Mouse (Mus musculus): ENCODE results near the gene Ndufaf8.

Gene Ndufaf8

DNA sequence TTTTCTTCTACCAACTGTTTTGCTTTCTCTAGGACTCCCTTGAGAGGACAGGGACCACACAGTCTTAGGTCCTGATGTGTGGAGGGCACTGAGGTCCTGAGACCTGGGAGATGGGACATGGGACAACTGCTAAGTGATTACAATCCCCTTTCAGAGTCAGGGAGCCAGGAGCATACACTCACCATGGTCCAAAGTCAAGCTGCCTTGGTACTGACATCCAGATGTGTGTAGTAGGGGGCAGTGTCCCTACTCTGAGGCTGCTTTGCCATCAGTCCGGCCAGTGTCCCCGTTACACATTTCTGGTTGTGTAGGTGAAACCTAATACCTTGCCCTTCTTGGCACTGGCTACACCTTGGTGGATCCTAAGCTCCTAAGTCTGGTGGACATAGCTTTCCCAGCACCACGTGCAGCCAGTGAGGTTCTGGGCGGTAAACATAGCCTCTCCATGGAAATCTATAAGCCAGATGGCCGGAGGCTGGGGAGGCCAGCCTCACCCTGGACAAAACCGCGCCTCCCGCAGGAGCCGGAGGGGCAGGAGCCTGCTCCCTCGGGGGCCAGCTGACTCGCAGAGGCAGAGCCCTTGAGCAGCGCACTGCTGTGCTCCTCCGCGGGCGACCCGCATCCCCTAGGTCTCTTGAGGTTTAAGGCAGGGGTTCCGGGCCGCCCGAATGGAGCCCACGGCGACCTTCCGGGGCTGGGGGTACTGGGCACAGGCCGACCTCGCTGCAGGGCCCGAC lies 12.7 kb upstream of the Ndufaf8 start:
- no peak for DNase-seq (ENCODE audit: extremely low read depth, low read depth, low spot score)

DNA sequence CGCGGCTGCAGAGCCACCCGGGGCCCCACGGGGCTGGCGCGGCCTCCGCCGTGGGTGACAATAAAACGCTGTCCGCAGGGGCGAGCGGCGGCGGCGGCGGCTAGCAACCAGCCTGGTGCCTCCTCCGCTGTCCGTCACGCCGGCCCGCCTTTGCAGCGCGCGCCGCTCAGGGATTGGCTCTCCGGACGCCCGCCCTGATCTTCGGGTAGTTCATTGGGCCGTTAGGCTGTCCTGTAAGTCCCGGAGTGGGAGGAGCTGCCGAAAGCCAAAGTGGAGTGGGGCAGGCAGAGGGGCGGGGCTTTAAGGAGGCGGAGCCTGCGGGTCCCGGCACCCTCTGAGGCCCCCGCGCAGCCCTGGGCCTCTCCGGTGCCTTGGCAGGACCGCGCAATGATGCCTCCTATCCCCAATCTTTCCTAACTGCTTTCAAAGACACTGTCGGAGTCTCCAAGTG lies 12.0 kb upstream of the Ndufaf8 start, which contains the start of gene Cep131:
Gene Cep131 (minus strand): TSS at position 126 of the 451 bp plus-strand sequence.
- peak; percentile 61 for DNase-seq (ENCODE audit: extremely low read depth, low read depth, low spot score)

DNA sequence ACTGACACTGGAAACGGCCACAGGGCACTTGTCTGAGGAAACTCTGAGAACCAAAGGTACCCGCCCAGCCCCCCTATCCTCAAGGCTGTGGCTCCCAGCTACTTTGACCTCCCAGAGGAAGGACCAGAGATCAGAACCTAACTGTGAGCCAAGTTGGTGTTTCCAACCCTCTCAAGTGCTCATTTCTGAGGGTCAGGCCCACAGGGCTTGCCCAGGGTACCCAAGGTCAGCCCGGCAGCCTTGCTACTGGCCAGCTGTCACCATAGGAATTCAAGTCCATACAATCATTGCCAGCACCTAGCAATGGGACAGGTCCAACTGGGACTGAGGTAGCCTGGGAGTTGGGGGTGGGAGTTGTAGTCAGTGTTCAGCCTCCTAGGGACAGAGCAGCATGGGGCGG lies 8.1 kb upstream of the Ndufaf8 start:
- DNase-seq (ENCODE audit: extremely low read depth, low read depth, low spot score), result no peak

DNA sequence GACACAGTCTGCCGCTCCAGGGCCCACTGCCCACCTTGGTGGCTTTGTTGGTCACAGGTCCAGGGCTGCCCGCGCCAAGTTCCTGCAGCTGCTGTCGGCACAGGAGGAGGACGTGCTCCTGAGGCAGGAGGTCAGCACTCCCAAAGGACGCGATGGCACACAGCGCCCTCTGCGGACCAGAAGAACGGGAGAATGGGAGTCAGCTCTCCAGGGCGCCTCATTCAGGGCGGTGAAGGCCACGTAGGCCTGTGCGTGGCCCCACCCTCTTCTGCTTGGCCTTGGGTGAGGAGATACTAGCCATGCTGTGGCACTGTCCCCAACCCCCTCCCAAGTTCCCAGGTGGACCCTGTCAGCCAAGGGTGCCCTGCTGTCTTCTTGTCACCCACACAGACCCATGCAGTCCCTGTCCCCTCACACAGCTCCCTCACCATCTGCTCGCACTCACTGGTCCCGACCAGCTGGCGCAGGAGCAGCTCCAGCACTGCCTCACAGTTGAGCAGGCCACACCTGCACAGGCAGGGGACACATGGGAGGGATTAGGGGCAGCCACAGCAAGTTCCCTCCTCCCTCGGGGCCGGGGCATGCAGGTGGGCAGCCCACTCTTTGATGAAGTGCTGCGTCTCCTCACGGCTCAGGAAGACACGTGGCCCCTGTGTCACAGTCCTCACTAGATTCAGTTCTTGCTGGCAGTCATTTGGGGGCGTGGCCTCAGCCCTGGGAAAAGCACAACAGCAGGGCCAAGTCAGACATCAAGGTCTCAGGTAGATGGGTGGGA lies 5.7 kb upstream of the Ndufaf8 start:
- no peak for DNase-seq (ENCODE audit: extremely low read depth, low read depth, low spot score)

DNA sequence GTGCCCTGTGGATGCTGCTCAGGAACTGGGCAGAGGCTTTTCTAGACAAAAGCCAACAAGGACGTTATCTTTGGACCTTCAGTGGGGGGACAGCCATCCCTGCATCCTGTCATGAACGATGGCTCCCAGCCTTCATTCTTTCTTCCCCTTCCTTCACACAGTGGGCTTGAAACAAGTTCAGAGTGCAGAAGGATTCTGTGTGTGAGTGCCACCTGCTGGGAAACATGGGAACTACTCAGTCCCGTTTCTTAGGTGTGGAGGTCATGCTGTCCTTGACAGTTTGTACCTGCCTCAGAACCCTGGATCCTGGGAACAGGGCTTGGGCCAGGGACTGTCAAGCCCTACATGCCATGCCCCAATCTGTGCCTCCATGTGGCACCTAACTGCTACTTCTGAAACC lies 2.3 kb downstream of the Ndufaf8 start:
- DNase-seq (ENCODE audit: extremely low read depth, low read depth, low spot score), result no peak

DNA sequence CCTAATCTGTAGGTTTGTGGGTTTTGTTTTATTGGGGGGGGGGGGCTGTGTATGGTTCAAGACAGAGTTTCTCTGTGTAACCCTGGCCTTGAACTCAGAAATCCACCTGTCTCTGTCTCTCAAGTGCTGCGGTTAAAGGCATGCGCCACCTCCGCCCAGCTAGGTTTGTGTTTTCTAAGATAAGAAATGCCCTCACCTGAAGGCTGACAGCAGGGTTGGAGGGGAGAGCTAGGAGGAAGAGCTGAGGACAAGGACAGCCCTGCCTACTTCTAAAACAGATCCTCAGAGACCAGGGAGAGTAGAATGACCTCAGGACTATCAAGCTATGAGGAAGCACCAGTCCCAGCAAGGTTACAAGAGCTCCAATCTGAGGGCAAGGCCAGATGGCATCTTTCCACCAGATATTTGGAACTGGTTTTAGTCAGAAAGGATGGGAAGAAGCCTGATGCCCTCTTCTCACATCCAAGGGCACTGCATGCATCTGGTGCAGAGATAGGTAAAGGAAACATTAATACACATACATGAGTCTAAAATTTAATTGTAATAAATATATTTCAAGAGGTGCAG lies 4.8 kb downstream of the Ndufaf8 start:
- DNase-seq (ENCODE audit: extremely low read depth, low read depth, low spot score), result no peak

DNA sequence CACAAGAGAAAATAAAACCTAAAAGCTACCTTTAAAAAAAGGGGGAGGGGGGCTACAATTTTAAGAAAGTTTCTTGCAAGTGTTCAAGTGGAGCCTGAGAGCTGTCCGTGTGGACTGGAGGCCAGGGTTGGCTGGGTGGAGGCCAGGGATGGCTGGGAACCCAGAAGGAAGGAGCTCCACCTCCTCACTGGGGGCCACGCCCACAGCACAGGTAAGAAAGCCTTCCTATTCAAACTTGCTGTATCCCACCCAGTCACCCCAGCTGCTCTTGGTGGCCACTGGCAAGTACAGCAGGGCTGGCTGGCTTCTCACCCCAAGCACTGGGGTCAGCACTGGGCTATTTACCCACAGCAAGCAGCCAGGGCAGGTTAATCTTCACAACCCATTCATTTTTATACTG lies 8.3 kb downstream of the Ndufaf8 start:
- DNase-seq (ENCODE audit: extremely low read depth, low read depth, low spot score), result no peak

DNA sequence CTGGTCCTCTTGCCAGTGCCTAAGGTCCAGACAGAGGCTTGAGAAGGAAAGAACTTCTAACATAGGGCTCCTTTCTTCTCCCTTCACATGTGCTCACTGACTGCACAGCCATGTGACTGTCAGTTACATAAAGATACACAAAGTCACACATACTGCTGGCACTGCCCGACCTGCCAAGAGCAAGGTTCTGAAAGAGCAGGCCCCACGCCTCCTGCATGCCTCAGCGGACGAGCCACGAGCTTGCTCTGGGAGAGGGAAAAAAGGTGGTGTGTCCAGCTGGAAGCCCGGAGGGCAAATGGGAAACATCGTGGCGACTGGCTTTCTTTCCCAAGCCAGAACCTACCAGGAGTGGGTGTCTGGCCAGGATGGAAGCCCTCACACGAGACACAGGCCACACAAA lies 9.1 kb downstream of the Ndufaf8 start:
- no peak for DNase-seq (ENCODE audit: extremely low read depth, low read depth, low spot score)

DNA sequence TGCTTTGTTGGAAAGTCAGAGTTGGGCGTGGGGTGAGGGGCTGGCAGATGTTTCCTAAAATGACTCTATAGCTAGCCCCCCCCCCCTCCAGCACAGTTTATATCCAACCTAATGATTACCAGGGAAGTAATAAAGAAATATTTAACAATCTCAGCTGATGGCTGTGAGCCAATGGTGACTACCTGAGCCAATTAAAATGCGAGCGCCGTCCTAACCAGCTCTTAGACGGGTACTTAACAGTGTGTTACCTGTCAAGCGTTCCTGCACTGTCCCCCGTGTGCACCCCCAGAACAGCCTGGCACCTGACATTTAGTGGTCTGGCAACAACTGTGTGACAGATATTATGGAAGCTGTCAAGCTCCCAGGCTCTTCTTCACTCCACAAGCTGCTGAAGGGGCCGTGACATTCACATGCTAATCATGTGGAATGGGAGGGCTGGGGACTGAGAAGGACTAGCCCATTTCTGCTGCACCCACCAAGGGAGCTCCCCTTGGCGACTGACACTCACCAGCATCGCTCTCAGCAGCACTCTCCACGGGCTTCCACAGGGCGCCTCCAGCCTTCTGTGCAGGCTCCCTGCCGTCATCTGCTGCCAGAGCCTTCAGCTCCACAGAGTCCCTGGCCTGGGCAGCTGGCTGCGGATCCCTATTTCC lies 11.0 kb downstream of the Ndufaf8 start:
- no peak for DNase-seq (ENCODE audit: extremely low read depth, low read depth, low spot score)

DNA sequence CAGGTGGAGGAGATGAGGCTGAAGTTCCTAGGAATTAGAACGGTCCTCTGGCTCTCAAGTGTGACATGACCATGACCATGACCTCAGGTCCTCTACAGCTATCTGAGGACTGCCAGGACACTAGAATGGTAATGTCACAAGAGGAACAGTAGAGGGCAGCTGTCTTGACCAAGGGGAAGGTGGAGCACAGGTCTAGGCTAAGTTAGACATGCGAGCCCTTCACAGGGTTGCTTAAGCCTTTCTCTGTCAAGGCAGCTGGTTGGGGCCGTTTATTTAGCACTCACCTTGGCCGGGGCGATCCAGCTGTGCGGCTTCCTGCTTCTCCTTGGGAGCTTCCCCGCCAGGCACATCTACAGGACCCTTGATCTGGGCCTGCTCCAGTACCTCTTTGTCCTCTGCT lies 11.8 kb downstream of the Ndufaf8 start:
- no peak for DNase-seq (ENCODE audit: extremely low read depth, low read depth, low spot score)

DNA sequence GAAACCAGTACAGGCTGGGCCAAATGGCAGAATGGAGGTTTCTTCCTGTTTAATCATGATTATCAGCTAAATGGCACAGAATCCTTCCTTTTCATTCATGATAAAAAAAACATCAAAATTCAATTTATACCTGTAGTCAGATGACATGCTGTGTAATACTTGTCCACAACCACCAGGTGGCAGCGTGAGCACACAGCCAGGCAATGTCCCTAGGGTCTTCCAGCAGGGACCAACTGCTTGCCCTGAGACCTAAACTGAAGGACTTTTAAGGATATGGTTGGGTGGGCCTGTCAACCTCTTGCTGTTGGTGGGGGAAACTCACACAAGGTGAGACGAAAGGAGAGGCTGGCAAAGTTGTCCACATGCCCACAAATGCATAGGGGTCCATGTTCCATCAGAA lies 12.3 kb downstream of the Ndufaf8 start:
- DNase-seq (ENCODE audit: extremely low read depth, low read depth, low spot score), result no peak

DNA sequence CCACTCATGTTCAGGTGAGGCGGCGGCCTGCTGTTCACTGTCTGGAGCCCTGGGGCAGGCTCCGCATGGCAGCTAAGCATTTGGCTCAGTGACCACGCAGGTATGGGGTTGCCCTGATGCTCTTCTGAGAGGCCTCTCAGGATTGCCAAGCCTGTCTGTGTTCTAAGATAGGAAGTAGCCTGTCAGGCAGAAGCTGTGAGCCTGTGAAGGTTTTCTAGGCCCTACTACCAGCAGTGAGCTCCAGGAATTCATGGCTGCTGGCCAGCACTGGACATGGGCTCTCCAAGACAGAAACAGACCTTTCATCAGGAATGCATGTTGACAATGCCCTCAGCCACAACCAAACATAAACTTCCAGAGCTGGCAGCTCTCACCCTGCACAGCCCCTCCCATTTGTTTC lies 13.4 kb downstream of the Ndufaf8 start:
- DNase-seq (ENCODE audit: extremely low read depth, low read depth, low spot score), result no peak

DNA sequence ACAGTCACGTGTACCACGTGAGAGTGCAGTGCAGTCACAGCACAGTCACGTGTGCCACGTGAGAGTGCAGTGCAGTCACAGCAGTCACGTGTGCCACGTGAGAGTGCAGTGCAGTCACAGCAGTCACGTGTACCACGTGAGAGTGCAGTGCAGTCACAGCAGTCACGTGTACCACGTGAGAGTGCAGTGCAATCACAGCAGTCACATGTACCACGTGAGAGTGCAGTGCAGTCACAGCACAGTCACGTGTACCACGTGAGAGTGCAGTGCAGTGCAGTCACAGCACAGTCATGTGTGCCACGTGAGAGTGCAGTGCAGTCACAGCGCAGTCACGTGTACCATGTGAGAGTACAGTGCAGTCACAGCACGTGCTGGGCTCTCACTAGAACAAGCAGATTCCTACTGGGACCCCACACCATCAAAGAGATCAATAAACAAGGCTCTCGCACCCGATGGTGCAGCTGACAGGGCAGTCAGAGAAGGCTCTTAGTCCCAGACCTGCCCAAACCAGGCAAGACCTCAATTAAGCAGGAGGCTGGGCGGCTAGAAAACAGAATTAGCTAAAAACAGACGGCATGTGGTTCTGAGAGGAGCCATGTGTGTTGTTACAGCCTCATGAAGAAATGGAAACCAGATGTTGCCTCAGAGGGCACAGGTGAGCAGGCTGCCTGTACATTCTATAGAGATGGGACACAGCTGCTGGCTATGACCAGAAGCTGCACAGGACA lies 15.9 kb downstream of the Ndufaf8 start:
- no peak for DNase-seq (ENCODE audit: extremely low read depth, low read depth, low spot score)

DNA sequence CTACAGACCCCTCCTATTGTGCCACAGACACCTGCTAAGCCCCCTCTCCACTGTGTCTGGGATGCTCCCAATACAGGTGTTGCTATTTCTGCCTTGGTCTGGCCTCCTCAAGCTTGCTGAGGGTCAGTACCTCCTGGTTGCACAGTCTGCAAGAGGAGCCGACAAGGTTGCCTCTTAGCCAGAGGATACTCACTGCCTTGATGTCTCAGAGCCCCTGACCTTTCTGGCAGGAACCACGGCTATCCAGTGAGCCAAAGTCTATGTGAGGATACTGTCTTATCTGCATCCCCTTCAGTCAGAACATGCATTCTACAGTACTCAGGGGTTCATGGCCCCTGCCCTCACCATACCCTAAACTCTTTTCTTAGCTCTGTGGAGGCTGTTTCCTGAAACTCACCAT lies 18.9 kb downstream of the Ndufaf8 start:
- no peak for DNase-seq (ENCODE audit: extremely low read depth, low read depth, low spot score)

DNA sequence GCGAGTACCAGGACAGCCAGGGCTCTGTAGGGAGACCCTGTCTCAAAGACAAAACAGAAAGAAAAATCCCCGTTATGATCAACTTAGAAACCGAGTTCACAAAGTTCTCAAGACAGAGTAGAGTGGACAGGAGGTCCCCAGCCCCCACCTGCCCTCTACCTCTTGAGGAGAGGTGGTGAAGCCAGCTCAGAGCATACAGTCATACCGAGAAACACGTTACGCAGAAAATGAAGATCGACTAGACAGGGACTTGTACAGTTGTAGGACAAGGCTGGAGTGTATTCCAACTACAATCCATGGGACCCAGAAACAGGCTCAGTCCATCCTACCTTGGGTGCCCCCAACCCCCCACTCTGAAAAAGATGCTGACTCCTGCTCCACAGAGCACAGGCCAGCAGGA lies 20.4 kb downstream of the Ndufaf8 start:
- no peak for DNase-seq (ENCODE audit: extremely low read depth, low read depth, low spot score)

DNA sequence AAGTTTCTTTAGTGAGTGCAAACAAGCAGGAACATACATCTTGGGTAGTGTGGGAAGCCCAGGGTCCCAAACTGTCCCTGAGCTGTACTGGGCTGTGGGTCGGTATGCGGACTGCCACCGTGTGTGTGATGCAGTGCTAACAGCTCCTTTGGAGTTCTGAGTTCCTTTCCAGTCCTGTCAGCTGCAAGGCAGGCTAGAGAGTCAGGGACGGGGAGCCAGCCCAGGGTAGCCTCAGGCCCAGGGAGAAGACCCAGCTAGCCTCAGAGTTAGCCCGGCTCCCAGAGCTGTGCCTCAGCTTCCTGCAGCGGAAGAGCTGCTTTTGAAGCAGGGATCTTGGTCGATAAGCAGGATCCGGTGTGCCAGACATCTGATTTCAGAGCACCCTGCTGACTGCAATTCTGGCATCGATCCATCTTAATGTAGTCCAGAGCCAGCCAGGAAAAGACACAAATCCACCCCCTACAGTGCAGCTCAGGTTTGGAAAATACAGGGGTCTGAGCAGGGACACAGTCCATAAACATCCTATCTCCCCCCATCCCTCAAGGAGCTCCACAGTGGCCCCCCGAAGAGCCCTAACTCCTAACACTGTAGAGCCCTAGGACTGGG lies 21.3 kb downstream of the Ndufaf8 start:
- no peak for DNase-seq (ENCODE audit: extremely low read depth, low read depth, low spot score)

DNA sequence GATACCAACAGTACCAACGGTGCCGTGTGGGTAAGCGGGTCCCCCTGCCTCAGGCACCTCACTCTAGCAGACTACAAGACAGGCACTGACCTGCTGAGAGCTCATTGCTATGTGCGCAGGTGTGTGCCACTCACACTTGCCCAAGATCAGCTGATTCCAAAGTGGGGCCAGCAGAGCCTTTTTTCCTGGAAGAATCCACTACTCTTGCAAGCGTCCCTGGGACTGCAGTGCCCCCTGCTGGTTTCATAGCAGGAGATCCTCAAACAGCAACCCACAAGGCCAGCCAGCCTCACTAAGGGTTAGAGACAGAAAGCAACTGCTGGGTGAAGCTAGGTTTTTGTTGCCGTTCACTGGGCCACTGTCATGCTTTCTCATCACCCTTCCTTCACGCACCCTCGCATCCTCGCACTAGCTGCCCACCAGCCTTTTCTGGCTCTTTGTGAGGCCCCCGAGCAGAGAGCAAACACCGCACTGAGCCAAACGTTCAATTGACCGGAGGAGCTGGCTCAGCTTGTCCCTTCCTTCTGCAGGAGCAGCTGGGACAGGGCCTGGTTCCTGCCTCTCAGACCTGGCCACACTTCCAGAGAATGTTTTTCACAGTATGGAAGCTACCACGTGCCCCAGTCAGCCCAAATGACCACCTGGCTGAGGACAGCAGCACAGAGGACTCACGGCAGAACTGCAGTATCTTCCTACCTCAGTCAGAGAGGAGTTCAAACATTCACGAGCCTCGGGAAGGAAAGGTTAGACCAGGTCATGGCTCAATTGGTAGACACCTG lies 22.1 kb downstream of the Ndufaf8 start:
- no peak for DNase-seq (ENCODE audit: extremely low read depth, low read depth, low spot score)

DNA sequence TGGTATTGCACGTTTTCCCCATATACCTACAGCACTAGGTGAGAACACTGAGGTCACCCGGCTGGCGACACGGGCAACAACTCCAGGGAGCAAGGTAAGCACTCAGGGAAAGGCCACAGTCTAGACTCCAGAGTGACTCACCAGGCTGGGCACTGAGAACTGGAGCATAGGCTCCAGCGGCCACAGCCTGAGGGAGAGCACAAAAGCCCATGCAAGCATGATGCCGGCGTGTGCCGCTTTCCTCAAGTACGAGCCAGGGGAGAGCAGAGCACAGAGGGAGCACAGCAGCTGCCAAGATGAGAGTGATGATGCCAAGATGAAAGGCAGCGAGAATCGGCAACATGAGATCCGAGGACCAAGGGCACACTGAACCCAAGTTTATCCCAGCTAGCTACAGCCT lies 23.4 kb downstream of the Ndufaf8 start:
- no peak for DNase-seq (ENCODE audit: extremely low read depth, low read depth, low spot score)

DNA sequence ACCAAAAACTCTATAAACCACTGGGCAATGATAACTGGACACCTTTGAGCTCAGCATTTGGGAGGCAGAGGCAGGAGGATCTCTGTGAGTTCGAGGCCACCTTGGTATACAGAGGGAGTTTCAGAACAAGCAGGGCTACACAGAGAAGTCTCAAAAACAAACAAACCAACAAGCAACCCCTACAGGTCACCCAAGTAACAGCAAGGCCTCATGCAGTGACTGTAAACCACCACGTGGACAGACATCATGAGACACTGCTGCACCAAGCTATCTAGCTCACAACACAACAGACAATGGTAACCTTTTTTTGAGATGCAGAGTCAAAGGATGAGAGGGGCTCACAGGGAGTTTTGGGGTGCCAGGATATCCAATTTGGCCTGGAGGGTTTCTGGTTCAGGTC lies 28.1 kb downstream of the Ndufaf8 start:
- no peak for DNase-seq (ENCODE audit: extremely low read depth, low read depth, low spot score)

DNA sequence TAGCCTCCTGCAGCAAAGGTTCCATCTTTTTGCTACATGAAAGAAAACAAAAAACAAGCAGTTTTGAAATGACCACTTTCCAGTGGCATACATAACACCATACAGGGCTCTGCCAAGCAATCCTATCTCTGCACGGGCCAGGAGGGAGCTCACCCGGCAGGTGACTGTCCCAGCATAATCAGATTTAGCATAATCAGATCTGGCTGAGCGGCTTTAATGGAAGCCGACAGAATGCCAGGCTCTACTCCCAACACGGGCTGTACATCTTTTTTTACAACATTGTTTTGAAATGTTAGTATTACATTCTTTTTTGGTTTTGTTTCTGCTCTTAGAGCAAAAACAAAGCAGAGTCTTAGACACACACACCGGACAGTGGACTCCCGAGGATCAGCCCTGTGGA lies 30.6 kb downstream of the Ndufaf8 start:
- DNase-seq (ENCODE audit: extremely low read depth, low read depth, low spot score), result no peak

Data from fat pad, adult 2 months (tissue).